Mouse (Mus musculus): ENCODE measurements around the gene Dnase2a. TPM values are rescaled to one million over a fixed set of nuclear protein-coding genes. Genes with fewer than 3 reads are reported as not detected.

Dnase2a gene
- polyA plus RNA-seq, 1 experiment from 2014 or later = 5.2 TPM

DNA sequence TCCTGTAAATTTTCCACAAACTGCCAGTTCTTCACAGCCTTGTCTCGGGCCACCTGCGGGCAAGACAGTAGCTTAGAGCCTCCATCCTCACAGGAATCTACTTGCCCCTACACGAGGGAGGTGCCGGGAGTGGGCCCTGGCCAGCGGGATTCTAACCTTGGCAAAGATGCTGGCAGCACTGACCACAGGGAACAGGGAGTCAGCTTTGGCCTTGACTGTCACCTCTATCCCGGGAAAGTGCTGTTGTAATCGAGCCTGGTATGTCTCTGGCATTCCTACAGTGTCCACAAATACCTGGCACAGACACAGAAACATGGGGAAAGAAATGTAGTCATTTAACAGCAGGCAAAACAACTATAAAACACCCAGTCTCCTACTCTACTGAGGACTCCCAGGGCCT lies 51.5 kb downstream of the Dnase2a start:
- 95% methylated on average over 7 of the region's 7 CpGs for WGBS
- peaks cover 28% of the 10 kb centered on the region for H3K36me3 ChIP-seq
- no peak overlapping the region for H3K27ac ChIP-seq (replicated peaks)
- no peak overlapping the region for H3K4me3 ChIP-seq (replicated peaks)
- H3K9me3 ChIP-seq (replicated peaks) = no peaks in the 10 kb centered on the region
- H3K9ac ChIP-seq (replicated peaks) = no peak overlapping the region
- no peak for ATAC-seq (ENCODE audit: low FRiP score)
- no peak overlapping the region for H3K4me2 ChIP-seq
- peaks cover 4% of the 10 kb centered on the region for H3K4me1 ChIP-seq
- H3K27me3 ChIP-seq (replicated peaks) = no peaks in the 10 kb centered on the region

DNA sequence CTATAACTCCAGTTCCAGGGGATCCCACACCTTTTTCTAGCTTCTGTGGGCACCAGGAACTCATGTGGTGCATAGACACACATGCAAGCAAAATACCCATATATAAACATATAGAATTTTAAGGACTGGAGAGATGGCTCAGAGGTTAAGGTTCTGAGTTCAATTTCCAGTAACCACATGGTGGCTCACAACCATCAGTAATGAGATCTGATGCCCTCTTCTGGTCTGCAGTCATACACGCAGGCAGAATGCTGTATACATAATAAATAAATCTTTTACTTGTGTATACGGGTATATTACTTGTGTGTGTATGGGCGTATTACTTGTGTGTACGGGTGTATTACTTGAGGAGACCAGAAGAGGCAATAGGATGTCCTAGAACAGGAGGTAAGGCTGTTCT lies 55.6 kb downstream of the Dnase2a start:
- Histone ChIP-seq H3K9ac (replicated peaks) (no peak overlapping the region), H3K4me1 (peaks cover 34% of the 10 kb centered on the region), H3K9me3 (replicated peaks) (no peaks in the 10 kb centered on the region), H3K4me3 (replicated peaks) (no peak overlapping the region), H3K27ac (replicated peaks) (no peak overlapping the region), H3K27me3 (replicated peaks) (no peaks in the 10 kb centered on the region), H3K4me2 (no peak overlapping the region), H3K36me3 (peaks cover 19% of the 10 kb centered on the region)
- WGBS = 87% methylated on average over 4 of the region's 4 CpGs
- ATAC-seq (ENCODE audit: low FRiP score) = no peak

DNA sequence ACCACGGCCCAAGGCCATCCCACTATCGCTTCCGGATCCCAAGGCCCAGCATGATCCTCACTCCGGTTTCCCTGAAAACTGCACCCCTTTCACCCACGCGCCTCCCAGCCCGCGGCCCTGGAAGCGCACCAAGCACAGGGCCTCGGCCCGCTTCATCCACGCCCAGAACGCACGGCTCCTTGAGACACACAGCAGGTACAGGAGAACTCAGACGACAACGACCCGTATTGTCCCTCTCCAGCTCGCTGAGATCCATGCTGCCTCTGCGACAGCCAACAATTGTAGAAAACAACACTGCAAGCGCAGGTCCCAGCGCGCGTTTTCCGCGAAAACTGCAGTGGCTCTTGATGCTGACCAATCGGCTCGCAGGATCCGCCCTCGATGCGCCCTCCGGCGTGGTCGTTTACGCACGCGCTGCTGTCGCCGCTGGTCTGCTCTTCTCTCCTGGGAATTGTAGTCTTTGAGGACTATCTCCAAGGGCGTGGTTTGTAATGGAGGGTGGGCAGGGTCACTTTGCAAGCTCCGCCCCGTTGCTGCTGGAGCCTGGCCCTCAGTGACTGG lies 57.5 kb downstream of the Dnase2a start:
- Histone ChIP-seq H3K4me3 (replicated peaks) (peak overlapping the region; percentile 69), H3K36me3 (peaks cover 14% of the 10 kb centered on the region; the same call in 1 of the 2 replicates), H3K27ac (replicated peaks) (peak overlapping the region; percentile 76), H3K9me3 (replicated peaks) (no peaks in the 10 kb centered on the region), H3K9ac (replicated peaks) (peak overlapping the region; percentile 79), H3K27me3 (replicated peaks) (no peaks in the 10 kb centered on the region), H3K4me2 (peak overlapping the region; percentile 96), H3K4me1 (peaks cover 41% of the 10 kb centered on the region)
- WGBS = under 1% methylated on average over 41 of the region's 41 CpGs
- ATAC-seq (ENCODE audit: low FRiP score) = peak; percentile 81

DNA sequence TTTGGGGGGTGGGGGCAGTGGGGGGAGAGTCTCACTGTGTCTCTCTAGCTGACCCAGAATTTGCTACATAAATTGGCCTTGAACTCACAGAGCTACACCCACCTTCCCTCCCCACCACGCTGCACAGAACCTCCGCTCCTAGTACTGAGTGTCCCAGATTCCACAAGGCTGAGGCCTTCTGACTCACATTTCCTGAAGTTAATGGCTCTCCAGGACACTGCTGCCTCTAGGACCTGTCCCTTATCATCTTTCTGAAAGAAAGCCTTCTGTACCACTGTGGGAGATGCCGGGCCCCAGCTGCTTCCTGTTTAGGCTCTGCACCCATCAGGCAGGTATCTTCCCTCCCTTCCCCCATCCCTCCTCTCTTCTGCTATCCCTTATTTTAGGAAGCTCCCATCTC lies 58.2 kb downstream of the Dnase2a start:
- H3K4me1 ChIP-seq = peaks cover 49% of the 10 kb centered on the region
- peak overlapping the region; percentile 54 for H3K27ac ChIP-seq (replicated peaks)
- 0 out of 2 replicates have a peak overlapping the region, but pooled peaks have one; percentile 69 for H3K4me3 ChIP-seq (replicated peaks)
- H3K36me3 ChIP-seq = peaks cover 15% of the 10 kb centered on the region
- no peaks in the 10 kb centered on the region for H3K27me3 ChIP-seq (replicated peaks)
- peak overlapping the region; percentile 96 for H3K4me2 ChIP-seq
- H3K9me3 ChIP-seq (replicated peaks) = no peaks in the 10 kb centered on the region
- no peak for ATAC-seq (ENCODE audit: low FRiP score)
- 66% methylated on average over 3 of the region's 3 CpGs for WGBS
- no peak overlapping the region for H3K9ac ChIP-seq (replicated peaks)

DNA sequence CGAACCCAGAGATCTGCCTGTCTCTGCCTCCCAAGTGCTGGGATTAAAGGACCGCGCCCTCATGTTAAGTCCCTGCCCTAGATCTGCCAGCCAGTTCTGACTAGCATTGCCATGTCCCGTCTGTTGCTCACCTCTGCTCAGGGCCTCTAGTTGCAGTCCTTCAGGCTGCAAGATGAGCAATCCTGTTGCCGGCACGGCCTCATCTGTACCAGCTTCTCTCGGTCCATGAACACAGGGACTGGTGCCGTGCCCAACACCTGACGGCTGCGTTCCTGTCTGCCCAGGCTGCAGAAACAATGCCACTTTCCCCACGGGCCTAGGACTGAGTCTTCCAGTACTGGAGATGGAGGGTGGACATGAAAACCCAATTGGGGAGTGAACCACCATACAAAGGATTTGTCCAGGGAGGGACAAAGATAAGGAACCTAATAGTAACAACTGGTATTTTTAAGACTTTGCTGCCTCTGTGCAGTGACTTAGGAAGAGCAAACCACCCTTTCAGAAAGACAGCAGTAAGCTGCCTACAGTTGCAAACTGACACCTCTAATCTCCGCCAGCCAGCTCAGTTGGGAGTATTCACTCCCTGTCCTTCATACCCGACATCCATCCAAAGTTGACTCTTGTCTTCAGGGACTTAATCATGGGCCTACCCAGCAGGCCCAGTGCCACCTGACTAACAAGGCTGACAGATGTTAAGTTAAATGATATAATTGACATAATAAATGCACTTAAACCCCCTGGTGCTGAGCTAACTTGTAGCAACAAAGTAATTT lies 59.4 kb downstream of the Dnase2a start:
- Histone ChIP-seq H3K4me2 (no peak overlapping the region), H3K4me1 (peaks cover 50% of the 10 kb centered on the region), H3K9me3 (replicated peaks) (no peaks in the 10 kb centered on the region), H3K9ac (replicated peaks) (no peak overlapping the region), H3K27ac (replicated peaks) (no peak overlapping the region), H3K36me3 (peaks cover 20% of the 10 kb centered on the region), H3K27me3 (replicated peaks) (no peaks in the 10 kb centered on the region), H3K4me3 (replicated peaks) (no peak overlapping the region)
- no peak for ATAC-seq (ENCODE audit: low FRiP score)
- WGBS = 91% methylated on average over 13 of the region's 13 CpGs

DNA sequence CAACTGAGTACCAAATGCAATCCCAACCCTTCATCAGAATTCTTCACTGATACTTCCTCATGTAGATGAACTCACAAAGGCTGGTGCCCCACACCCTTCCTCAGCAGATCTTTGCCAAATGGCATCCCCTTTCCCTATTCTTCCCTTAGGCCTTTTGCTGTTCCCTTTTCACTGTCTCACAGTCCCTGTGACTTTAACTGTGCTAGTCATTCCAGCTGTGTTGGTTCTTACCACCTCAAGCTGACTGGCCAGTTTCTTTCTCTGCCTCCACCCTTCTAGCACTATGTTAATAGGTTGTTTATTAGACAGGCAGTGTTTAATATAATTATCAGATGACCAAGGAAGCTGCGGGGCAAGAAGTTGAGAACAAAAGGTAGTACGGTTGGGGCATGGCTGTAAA lies 60.3 kb downstream of the Dnase2a start:
- Histone ChIP-seq H3K9me3 (replicated peaks) (no peaks in the 10 kb centered on the region), H3K4me1 (peaks cover 50% of the 10 kb centered on the region), H3K36me3 (peaks cover 29% of the 10 kb centered on the region), H3K4me3 (replicated peaks) (peak overlapping the region; percentile 73), H3K4me2 (peak overlapping the region; percentile 71), H3K27me3 (replicated peaks) (no peaks in the 10 kb centered on the region), H3K27ac (replicated peaks) (peak overlapping the region; percentile 88), H3K9ac (replicated peaks) (peak overlapping the region; percentile 87)
- WGBS = 14% methylated on average over 2 of the region's 2 CpGs
- ATAC-seq (ENCODE audit: low FRiP score) = no peak

- peaks cover 52% of the 10 kb centered on the region for H3K4me1 ChIP-seq
- under 1% methylated on average over 56 of the region's 56 CpGs for WGBS
Measured at GRCm38 (mm10) chr8:84969241-84970134, 61.1 kb downstream of the Dnase2a start, which contains the start of the genes Gm49661, Prdx2 and Rnaseh2a. Gm49661 (minus strand) TSS chr8:84969433. Prdx2 (plus strand) TSS chr8:84969587. Rnaseh2a (minus strand) TSS chr8:84969767.

DNA sequence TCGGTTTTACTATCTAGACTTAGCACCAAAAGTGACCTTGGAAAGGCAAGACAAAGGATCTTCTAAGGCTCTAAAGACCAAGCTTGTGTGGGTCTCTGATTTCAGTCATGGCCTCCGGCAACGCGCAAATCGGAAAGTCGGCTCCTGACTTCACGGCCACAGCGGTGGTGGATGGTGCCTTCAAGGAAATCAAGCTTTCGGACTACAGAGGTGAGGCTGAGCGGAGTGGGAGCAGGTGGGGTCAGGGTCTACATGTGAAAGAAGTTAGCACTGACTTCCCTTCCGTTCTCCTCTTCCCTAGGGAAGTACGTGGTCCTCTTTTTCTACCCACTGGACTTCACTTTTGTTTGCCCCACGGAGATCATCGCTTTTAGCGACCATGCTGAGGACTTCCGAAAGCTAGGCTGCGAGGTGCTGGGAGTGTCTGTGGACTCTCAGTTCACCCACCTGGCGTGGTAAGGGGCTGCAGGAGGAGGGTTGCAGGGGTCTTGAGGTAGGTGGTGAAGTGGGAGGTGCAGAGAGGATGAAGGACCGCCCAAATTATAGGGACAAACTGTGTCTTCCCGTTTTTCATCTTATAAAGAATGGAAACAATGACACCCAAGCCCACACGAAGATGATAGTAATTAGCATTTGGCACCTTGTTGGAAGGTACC lies 61.9 kb downstream of the Dnase2a start:
- 8% methylated on average over 21 of the region's 21 CpGs for WGBS
- Histone ChIP-seq H3K9ac (replicated peaks) (peak overlapping the region; percentile 87), H3K27ac (replicated peaks) (peak overlapping the region; percentile 88), H3K4me1 (peaks cover 52% of the 10 kb centered on the region), H3K4me3 (replicated peaks) (peak overlapping the region; percentile 73), H3K9me3 (replicated peaks) (no peaks in the 10 kb centered on the region), H3K27me3 (replicated peaks) (no peaks in the 10 kb centered on the region), H3K36me3 (peaks cover 38% of the 10 kb centered on the region), H3K4me2 (peak overlapping the region; percentile 71)
- no peak for ATAC-seq (ENCODE audit: low FRiP score)

More at GRCm38 (mm10) chr8:84969241-84970134, 61.1 kb downstream of the Dnase2a start, which contains the start of the genes Gm49661, Prdx2 and Rnaseh2a:
- Histone ChIP-seq H3K27me3 (replicated peaks) (no peaks in the 10 kb centered on the region), H3K9ac (replicated peaks) (peak within 1 kb of the TSS; percentile 87), H3K27ac (replicated peaks) (peak within 1 kb of the TSS; percentile 88), H3K4me3 (replicated peaks) (peak within 1 kb of the TSS; percentile 73), H3K4me2 (peak within 1 kb of the TSS; percentile 71), H3K36me3 (peaks cover 34% of the 10 kb centered on the region), H3K9me3 (replicated peaks) (no peaks in the 10 kb centered on the region)
- peak; percentile 83 for ATAC-seq (ENCODE audit: low FRiP score)

DNA sequence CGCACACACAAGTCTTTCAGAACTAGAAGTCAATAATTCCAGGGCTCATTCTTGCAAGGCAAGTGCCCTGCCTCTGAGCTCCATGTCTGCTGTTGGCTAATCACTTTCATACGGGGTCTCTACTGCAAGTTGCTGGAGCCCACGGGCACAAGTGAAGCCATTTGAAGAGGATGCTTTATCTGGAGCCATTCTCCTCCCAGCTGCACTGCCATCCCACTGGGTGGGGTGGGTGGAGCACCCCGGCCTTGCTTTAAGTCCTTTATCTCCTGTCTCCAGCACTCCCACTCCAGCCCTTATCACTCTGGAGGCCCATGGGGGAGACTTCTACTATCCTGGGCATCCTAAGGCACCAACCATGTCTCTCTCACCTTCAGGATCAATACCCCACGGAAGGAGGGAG lies 62.6 kb downstream of the Dnase2a start:
- H3K27ac ChIP-seq (replicated peaks) = no peak overlapping the region; the same call in 1 of the 2 replicates
- peak overlapping the region; percentile 73 for H3K4me3 ChIP-seq (replicated peaks)
- peak overlapping the region; percentile 87 for H3K9ac ChIP-seq (replicated peaks)
- H3K27me3 ChIP-seq (replicated peaks) = no peaks in the 10 kb centered on the region
- peak overlapping the region; percentile 71 for H3K4me2 ChIP-seq
- H3K9me3 ChIP-seq (replicated peaks) = no peaks in the 10 kb centered on the region
- peaks cover 54% of the 10 kb centered on the region for H3K4me1 ChIP-seq
- H3K36me3 ChIP-seq = peaks cover 39% of the 10 kb centered on the region
- no peak for ATAC-seq (ENCODE audit: low FRiP score)
- 69% methylated on average over 5 of the region's 5 CpGs for WGBS
